Mouse (Mus musculus) erythroblast, embryonic 14.5 days (primary cell): ENCODE measurements around the gene Vasn.

ENCODE experiments used
- GATA1 ChIP-seq: IDR thresholded peaks from 2 replicates; pipeline ENCODE4 v1.6.1; 2012; ENCODE audit warnings: low read length, inconsistent platforms, mixed read lengths
- TAL1 ChIP-seq: IDR thresholded peaks from 3 replicates; pipeline ENCODE4 v1.6.1; 2012; ENCODE audit warnings: low read length, inconsistent platforms, mixed read lengths

- no peak for TF ChIP-seq GATA1
- TF ChIP-seq TAL1 = no peak
Observed at GRCm38 (mm10) chr16:4674091-4674490, 34.4 kb downstream of the Vasn start.
